20 mouse cellular contexts compared by ENCODE assay signal in genomic region chr13:20454357-20454756, GRCm38 (mm10).
DNase-seq lines count a peak whose midpoint lies in the region; ATAC-seq lines count a peak whose summit lies in the region.
"Had no signal": no experiment of that assay in that cellular context is flagged by ENCODE, and none has a peak within 500 bp of the region (broad histone marks: within the 10 kb centered on the region; RNA-seq: fewer than 3 reads in every experiment).

No protein-coding gene starts in this region.

- no peak overlapping the region for H3K9ac ChIP-seq in kidney, embryonic 16.5 days (replicated peaks; ENCODE audit: low read length)
- H3K9ac ChIP-seq in forebrain, embryonic 12.5 days: no peak overlapping the region
- no peak overlapping the region for H3K9ac ChIP-seq in hindbrain, embryonic 16.5 days (ENCODE audit: low read depth, low read length)
- H3K9ac ChIP-seq in neural tube, embryonic 13.5 days: no peak overlapping the region
- H3K9ac ChIP-seq: embryonic facial prominence, embryonic 15.5 days; heart, embryonic 15.5 days; limb, embryonic 13.5 days had no signal

- no peak for DNase-seq in kidney, adult 8-10 months
- no peak for DNase-seq in layer of hippocampus, adult 8-10 months (ENCODE audit: low spot score in 2 of 2)
- DNase-seq in right cerebral cortex, postnatal 36 days (ENCODE audit: low spot score in 2 of 2): no peak
- no peak for DNase-seq in adrenal gland, adult 18-20 months (ENCODE audit: low spot score in 2 of 2)
- DNase-seq: cerebellum, adult 11-12 months; heart, adult 11 months; kidney, postnatal 36 days; lung, adult 18-20 months; right cerebral cortex, postnatal 14 days; thymus, adult 2 months had no signal

- H3K4me1 ChIP-seq in kidney, embryonic 16.5 days (ENCODE audit: insufficient read depth, low read length): no peaks in the 10 kb centered on the region
- H3K4me1 ChIP-seq in forebrain, embryonic 12.5 days: peaks cover 30% of the 10 kb centered on the region
- peaks cover 6% of the 10 kb centered on the region; the same call in 1 of the 2 replicates for H3K4me1 ChIP-seq in hindbrain, embryonic 16.5 days (ENCODE audit: control insufficient read depth, insufficient read depth, low read depth, low read length)
- H3K4me1 ChIP-seq in neural tube, embryonic 13.5 days (replicated peaks): peaks cover 40% of the 10 kb centered on the region
- H3K4me1 ChIP-seq: embryonic facial prominence, embryonic 15.5 days; heart, embryonic 15.5 days; limb, embryonic 13.5 days had no signal

- H3K4me3 ChIP-seq in kidney, embryonic 16.5 days (ENCODE audit: low read length): no peak overlapping the region
- no peak overlapping the region for H3K4me3 ChIP-seq in forebrain, embryonic 12.5 days (replicated peaks)
- no peak overlapping the region for H3K4me3 ChIP-seq in hindbrain, embryonic 16.5 days (ENCODE audit: low read length)
- H3K4me3 ChIP-seq in neural tube, embryonic 13.5 days: no peak overlapping the region
- H3K4me3 ChIP-seq: embryonic facial prominence, embryonic 15.5 days; heart, embryonic 15.5 days; left cerebral cortex, adult 2 months; limb, embryonic 13.5 days had no signal

- H3K9me3 ChIP-seq in kidney, embryonic 16.5 days (ENCODE audit: low read length): no peaks in the 10 kb centered on the region
- no peaks in the 10 kb centered on the region for H3K9me3 ChIP-seq in forebrain, embryonic 12.5 days
- H3K9me3 ChIP-seq in hindbrain, embryonic 16.5 days (ENCODE audit: control insufficient read depth, low read length): no peaks in the 10 kb centered on the region
- H3K9me3 ChIP-seq in neural tube, embryonic 13.5 days: no peaks in the 10 kb centered on the region
- H3K9me3 ChIP-seq: embryonic facial prominence, embryonic 15.5 days; G1E; heart, embryonic 15.5 days; limb, embryonic 13.5 days had no signal

- peak; percentile 63; the same call in 1 of the 2 replicates for ATAC-seq in kidney, embryonic 16.5 days (ENCODE audit: low FRiP score, low TSS enrichment)
- ATAC-seq in forebrain, embryonic 12.5 days (ENCODE audit: low FRiP score): peak; percentile 92
- ATAC-seq in hindbrain, embryonic 16.5 days: peak; percentile 93
- ATAC-seq in neural tube, embryonic 13.5 days (ENCODE audit: low read depth): peak; percentile 89
- ATAC-seq: inflammation-experienced regulatory T-cells, adult 6 months had no signal

- WGBS in kidney, embryonic 16.5 days: 50% methylated on average over 1 of the region's 1 CpGs
- 20% methylated on average over 1 of the region's 1 CpGs for WGBS in forebrain, embryonic 12.5 days
- WGBS in hindbrain, embryonic 16.5 days: 24% methylated on average over 1 of the region's 1 CpGs
- 40% methylated on average over 1 of the region's 1 CpGs for WGBS in neural tube, embryonic 13.5 days

- no peak overlapping the region for H3K4me2 ChIP-seq in kidney, embryonic 16.5 days (replicated peaks; ENCODE audit: low read depth, low read length)
- H3K4me2 ChIP-seq in forebrain, embryonic 12.5 days: no peak overlapping the region
- no peak overlapping the region for H3K4me2 ChIP-seq in hindbrain, embryonic 16.5 days (ENCODE audit: low read length)
- no peak overlapping the region for H3K4me2 ChIP-seq in neural tube, embryonic 13.5 days
- H3K4me2 ChIP-seq: embryonic facial prominence, embryonic 15.5 days; heart, embryonic 15.5 days; limb, embryonic 13.5 days had no signal

- H3K36me3 ChIP-seq in kidney, embryonic 16.5 days (ENCODE audit: insufficient read depth, low read length): no peaks in the 10 kb centered on the region
- H3K36me3 ChIP-seq in forebrain, embryonic 12.5 days (replicated peaks): no peaks in the 10 kb centered on the region
- H3K36me3 ChIP-seq in hindbrain, embryonic 16.5 days (ENCODE audit: control insufficient read depth, insufficient read depth, low read length): no peaks in the 10 kb centered on the region
- no peaks in the 10 kb centered on the region for H3K36me3 ChIP-seq in neural tube, embryonic 13.5 days
- H3K36me3 ChIP-seq: embryonic facial prominence, embryonic 15.5 days; G1E; heart, embryonic 15.5 days; limb, embryonic 13.5 days had no signal

- no peaks in the 10 kb centered on the region for H3K27me3 ChIP-seq in kidney, embryonic 16.5 days (ENCODE audit: insufficient read depth, low read length)
- H3K27me3 ChIP-seq in forebrain, embryonic 12.5 days: no peaks in the 10 kb centered on the region
- no peaks in the 10 kb centered on the region for H3K27me3 ChIP-seq in hindbrain, embryonic 16.5 days (replicated peaks; ENCODE audit: control insufficient read depth, insufficient read depth, low read length)
- H3K27me3 ChIP-seq in neural tube, embryonic 13.5 days: no peaks in the 10 kb centered on the region
- H3K27me3 ChIP-seq: embryonic facial prominence, embryonic 15.5 days; heart, embryonic 15.5 days; limb, embryonic 13.5 days had no signal

- no peak overlapping the region for H3K27ac ChIP-seq in kidney, embryonic 16.5 days (ENCODE audit: low read length)
- H3K27ac ChIP-seq in forebrain, embryonic 12.5 days: peak overlapping the region; percentile 76
- no peak overlapping the region for H3K27ac ChIP-seq in hindbrain, embryonic 16.5 days (ENCODE audit: low read depth, low read length)
- peak overlapping the region; percentile 61; the same call in 1 of the 2 replicates for H3K27ac ChIP-seq in neural tube, embryonic 13.5 days (replicated peaks)
- H3K27ac ChIP-seq: embryonic facial prominence, embryonic 15.5 days; heart, embryonic 15.5 days; left cerebral cortex, adult 2 months; limb, embryonic 13.5 days had no signal

Comparison
In these comparisons a context has a peak if more than half of its experiments do, and no peak if none do; other contexts are left out.
1. H3K27ac ChIP-seq: peak in forebrain, embryonic 12.5 days (single experiment) and neural tube, embryonic 13.5 days (single experiment); none in kidney, embryonic 16.5 days (single experiment) and hindbrain, embryonic 16.5 days (single experiment).
2. Peak in every context shown above with its lines, with median percentiles within 50 percentile points of each other: ATAC-seq.